Mouse (Mus musculus): ENCODE data around the gene Ramac.
A peak's percentile ranks its signal among the peaks of the same experiment; 100 is the strongest.

DNA sequence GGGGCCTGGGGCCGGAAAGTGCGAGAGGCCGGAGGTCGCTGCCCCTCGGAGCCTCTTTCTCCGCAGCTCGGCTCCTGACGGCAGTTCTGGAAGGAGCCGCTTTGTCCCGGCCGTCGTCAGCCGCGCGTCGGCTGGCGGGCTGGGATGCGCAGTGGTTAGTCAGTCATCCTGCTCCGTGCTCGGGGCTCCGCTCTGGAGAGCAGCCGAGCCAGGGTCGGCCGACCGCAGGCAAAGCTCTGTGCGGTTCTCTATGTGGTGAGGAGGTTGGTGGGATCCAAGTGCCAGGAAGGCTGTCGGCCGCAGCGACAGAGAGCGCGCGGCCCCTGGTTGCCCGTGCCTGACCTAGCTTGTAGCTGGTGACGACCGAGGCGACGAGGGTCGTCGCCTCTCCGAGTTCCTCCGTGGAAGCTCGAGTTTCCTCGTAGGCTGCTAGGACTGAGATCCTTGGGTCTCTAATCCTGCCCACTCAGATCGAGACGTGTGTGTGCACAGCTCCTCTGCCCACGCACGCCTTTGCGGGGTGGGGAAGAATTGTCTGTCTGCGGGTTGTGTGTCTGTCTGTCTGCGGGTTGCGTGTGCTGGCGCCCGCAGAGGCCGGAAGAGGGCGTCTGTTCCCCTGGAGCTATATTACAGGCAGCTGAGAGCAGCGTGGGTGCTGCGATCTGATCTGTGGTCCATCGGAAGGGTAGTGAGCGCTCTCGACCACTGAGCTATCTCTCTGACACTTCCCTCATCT, 553 bp downstream of the Ramac start:
- TF ChIP-seq CTCF (IDR thresholded peaks at IDR 0.05; ENCODE audit: low read depth, low read length) (0 out of 2 replicates have a peak, but pooled peaks have one; percentile 33), POLR2A (IDR thresholded peaks at IDR 0.05; ENCODE audit: borderline replicate concordance, low read depth, low read length) (no peak)

All from bone marrow macrophage, adult 2 months (primary cell).